Mouse (Mus musculus): ENCODE data around the gene Traf3.

Traf3 gene

GRCm38 (mm10) chr12:111245070-111245469 lies 78.9 kb downstream of the Traf3 start:
- in situ Hi-C loops (cut with MboI; ENCODE audit: unreplicated experiment in 2 of 2), result no loop called here

- in situ Hi-C loops (cut with MboI; ENCODE audit: unreplicated experiment in 2 of 2), result no loop called here
These were observed 80.8 kb downstream of the Traf3 start for GRCm38 (mm10) chr12:111246808-111247464.

DNA sequence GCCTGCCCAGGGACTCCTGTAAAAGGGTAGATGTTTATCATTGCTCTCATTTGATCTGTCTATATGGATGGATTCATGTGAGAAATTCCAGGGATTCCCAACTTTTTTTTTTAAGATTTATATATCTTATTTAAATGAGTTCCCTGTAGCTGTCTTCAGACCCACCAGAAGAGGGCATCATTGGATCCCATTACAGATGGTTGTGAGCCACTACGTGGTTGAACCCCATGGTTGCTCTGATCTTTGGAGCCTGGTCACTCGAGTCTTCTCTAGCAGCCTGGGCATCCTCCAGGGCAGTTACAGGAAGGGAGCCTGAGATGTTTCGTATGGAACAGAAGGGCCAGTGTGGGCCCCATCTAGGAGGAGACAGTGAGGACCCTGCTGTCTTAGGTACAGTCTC lies 82.9 kb downstream of the Traf3 start:
- in situ Hi-C loops (cut with MboI; ENCODE audit: unreplicated experiment in 2 of 2), result no loop called here

DNA sequence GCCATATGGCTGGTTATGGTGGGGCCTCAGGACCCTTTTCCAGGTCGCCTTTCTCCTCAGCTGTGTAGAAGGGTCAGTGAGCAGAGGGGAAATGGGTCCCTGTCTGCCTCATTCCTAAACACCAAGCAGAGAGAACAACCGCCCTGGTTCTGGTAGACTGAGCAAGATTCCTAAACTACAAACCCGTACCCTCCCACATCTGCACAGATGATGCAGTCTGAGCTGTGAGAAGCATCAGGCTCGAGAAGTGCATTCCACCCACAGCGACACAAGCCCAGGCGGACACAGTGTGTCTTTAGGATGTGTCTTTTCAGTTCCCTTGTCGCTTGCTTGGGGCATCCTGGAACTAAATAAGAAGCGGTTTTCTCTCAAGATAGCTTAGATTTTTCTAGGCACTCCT lies 83.9 kb downstream of the Traf3 start:
- in situ Hi-C loops (cut with MboI; ENCODE audit: unreplicated experiment in 2 of 2), result loop anchor here (25.0 kb wide), 1 partner anchor 163 kb away; no protein-coding TSS in a partner anchor

GRCm38 (mm10) chr12:111251227-111251626 lies 85.1 kb downstream of the Traf3 start:
- in situ Hi-C loops (cut with MboI; ENCODE audit: unreplicated experiment in 2 of 2), result loop anchor here (25.0 kb wide), 1 partner anchor 164 kb away; no protein-coding TSS in a partner anchor

DNA sequence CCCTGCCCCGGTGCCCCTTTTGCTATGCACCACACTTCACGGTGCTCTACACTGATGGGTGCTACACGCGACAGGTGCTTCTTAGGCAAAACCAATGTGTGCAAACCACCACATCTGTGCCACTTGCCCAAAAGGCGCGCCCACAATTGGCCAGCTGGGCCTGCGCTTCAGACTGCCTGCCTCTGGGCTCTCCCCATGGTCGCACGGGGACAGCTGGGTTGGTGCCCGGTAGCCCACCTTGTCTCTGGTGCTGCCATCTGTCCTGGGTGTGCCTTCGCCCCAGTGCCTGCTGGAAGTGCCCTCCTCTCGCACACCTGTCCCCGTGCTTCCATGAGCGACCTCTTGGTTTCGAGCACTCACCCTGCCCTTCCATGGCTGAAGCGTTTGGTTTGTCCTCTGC lies 97.5 kb downstream of the Traf3 start:
- in situ Hi-C loops (cut with MboI; ENCODE audit: unreplicated experiment in 2 of 2), result loop anchor here (25.0 kb wide), 1 partner anchor 176 kb away; no protein-coding TSS in a partner anchor

DNA sequence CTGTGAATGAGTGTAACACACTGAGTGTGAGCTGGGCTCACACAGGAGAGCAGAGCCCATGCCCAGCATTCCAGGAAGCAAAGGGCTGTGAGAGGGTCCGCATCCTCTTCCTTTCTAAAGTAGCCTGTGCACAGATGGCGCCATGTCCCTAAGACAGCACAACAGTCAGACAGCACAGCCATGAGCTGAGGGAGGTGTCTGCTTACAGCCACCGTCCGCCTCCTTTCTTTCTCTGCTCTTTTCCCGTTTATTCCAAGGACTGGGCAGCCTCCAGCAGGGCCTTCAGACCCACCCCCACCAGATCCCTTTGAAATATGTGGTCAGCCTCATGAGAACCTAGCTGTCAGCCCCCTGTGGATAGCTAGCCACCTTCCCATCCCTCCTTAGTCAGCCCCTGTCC lies 99.0 kb downstream of the Traf3 start:
- in situ Hi-C loops (cut with MboI; ENCODE audit: unreplicated experiment in 2 of 2), result loop anchor here (25.0 kb wide), 1 partner anchor 178 kb away; no protein-coding TSS in a partner anchor

DNA sequence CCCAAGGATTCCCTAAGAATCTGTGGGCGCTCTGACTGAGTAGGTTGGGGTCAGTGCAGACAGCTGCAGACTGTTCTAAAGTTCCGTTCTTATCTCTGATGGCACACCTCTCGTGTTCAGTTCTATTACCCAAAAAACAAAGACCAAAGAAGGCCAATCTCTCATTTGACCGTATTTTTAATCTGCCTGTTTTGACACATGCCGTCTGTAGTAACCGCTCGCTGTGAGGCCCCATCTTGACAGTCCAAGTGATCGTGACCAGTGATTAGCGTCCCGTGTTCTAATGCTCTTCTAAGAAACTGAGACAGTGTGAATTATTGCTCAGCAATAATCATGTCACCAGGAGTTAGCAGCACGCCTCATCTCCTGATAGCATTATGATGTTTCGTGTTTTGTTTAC lies 100.4 kb downstream of the Traf3 start:
- in situ Hi-C loops (cut with MboI; ENCODE audit: unreplicated experiment in 2 of 2), result loop anchor here (25.0 kb wide), 1 partner anchor 179 kb away; no protein-coding TSS in a partner anchor

GRCm38 (mm10) chr12:111267673-111268325 lies 101.6 kb downstream of the Traf3 start:
- in situ Hi-C loops (cut with MboI; ENCODE audit: unreplicated experiment in 2 of 2), result loop anchor here (25.0 kb wide), 1 partner anchor 180 kb away; no protein-coding TSS in a partner anchor

DNA sequence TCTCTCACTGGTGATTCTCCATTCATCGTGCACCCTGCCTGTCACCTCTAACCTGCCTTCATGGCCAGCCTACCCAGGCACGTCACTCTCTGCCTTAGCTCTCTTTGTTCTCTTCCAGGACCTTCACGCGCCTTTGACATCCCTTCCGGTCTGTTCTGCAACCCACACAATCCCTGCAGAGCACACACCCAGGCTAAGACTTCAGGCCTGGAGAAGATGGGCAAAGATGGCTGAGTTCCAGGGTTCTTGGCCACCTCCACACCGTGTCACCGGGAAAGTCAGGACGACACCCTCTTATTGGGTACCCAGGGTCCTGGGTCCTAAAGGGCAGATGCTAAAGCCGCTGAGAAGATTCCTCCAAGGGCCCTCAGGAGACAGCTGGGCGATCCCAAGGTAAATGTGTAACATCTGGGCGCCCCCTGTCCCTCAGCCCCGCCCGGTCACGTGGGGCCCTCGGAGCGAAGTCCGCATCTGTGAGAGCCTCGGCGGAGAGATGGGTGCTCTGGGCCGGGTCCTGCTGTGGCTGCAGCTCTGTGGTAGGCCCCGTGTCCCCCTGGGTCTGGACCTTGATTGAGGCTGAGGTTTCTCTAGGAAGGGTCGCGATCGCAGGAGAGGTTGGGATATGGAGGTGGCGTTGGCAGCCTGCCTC lies 104.6 kb downstream of the Traf3 start, which contains the start of gene Amn:
Amn (plus strand) TSS at position 467 of the 649 bp plus-strand sequence.
- in situ Hi-C loops (cut with MboI; ENCODE audit: unreplicated experiment in 2 of 2), result loop anchor here (10.0 to 25.0 kb wide), 2 partner anchors 144 to 183 kb away; partner anchors contain the start of gene Exoc3l4 (in 1 of the 2)

GRCm38 (mm10) chr12:111271406-111271805 lies 105.2 kb downstream of the Traf3 start:
- in situ Hi-C loops (cut with MboI; ENCODE audit: unreplicated experiment in 2 of 2), result loop anchor here (10.0 to 25.0 kb wide), 2 partner anchors 143 to 184 kb away; partner anchors contain the start of gene Exoc3l4 (in 1 of the 2)

DNA sequence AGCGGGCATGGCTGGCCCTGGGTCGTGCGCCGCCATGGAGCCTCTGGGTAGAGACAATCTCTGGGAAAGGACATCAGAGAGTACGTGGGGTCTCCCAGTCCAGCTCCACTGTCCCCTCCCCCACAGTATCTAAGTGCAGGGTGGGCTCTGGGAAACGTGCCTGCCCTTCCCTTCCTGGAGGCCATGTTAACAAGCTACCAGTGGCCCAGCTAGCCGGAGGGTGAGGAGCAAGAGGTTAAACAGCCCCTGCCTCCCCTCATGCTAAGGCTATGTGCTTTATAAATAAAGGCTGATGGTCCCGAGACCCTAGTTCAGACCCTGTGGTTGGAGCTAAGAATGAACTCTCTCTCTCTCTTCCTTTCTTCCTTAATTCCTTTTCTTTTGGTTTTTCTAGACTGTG lies 105.8 kb downstream of the Traf3 start:
- in situ Hi-C loops (cut with MboI; ENCODE audit: unreplicated experiment in 2 of 2), result loop anchor here (10.0 to 25.0 kb wide), 2 partner anchors 143 to 185 kb away; partner anchors contain the start of gene Exoc3l4 (in 1 of the 2)

DNA sequence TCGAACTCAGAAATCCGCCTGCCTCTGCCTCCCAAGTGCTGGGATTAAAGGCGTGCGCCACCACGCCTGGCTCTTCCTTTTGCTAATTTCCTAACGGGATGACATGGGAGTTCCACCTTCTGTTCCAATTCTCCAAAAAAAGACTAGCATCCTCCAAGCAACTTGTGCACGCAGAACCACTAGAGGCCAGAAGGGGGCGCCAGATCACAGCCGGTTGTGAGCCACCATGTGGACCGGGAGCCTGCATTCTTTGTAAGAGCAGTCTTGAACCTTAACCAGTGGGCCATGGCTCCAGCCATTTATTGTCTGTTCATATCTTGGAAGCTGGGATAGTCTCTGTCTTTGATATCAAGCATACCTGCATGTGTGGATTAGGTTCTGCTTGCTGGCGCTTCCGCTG lies 106.2 kb downstream of the Traf3 start:
- in situ Hi-C loops (cut with MboI; ENCODE audit: unreplicated experiment in 2 of 2), result loop anchor here (10.0 to 25.0 kb wide), 2 partner anchors 142 to 185 kb away; partner anchors contain the start of gene Exoc3l4 (in 1 of the 2)

- in situ Hi-C loops (cut with MboI; ENCODE audit: unreplicated experiment in 2 of 2), result loop anchor here (10.0 to 25.0 kb wide), 2 partner anchors 141 to 187 kb away; partner anchors contain the start of gene Exoc3l4 (in 1 of the 2)
These were observed 107.8 kb downstream of the Traf3 start for GRCm38 (mm10) chr12:111274006-111274405.

GRCm38 (mm10) chr12:111274447-111275149 lies 108.4 kb downstream of the Traf3 start:
- in situ Hi-C loops (cut with MboI; ENCODE audit: unreplicated experiment in 2 of 2), result loop anchor here (10.0 to 25.0 kb wide), 3 partner anchors 140 to 862 kb away; partner anchors contain the start of gene Exoc3l4 (in 1 of the 2)

GRCm38 (mm10) chr12:111275150-111275841 lies 109.1 kb downstream of the Traf3 start:
- in situ Hi-C loops (cut with MboI; ENCODE audit: unreplicated experiment in 2 of 2), result loop anchor here (10.0 to 25.0 kb wide), 2 partner anchors 140 to 863 kb away; partner anchors contain the start of gene Exoc3l4 (in 1 of the 2)

DNA sequence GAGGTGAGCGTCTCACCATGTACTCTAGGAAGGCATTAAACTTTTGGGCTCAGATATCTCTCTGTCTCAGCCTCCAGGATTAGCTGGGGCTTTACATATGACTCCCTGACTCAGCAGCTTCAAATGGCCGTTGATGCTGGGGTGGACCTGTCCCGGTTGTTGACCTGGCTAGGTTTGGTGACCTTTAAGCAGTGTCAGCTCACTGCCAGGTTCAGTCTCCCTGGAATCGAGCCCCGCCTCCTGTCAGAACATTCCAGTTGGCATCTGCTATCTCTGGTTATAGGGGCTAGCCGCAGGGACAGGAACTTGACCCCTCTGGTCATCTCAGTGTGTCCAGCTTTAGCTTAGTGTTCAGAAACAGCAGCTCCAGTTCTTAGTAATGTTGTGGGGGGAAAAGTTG lies 110.2 kb downstream of the Traf3 start:
- in situ Hi-C loops (cut with MboI; ENCODE audit: unreplicated experiment in 2 of 2), result loop anchor here (10.0 to 25.0 kb wide), 2 partner anchors 138 to 864 kb away; partner anchors contain the start of gene Exoc3l4 (in 1 of the 2)

GRCm38 (mm10) chr12:111283573-111283972 lies 117.4 kb downstream of the Traf3 start:
- in situ Hi-C loops (cut with MboI; ENCODE audit: unreplicated experiment in 2 of 2), result loop anchor here in 1 of 2 experiments (25.0 kb wide), 1 partner anchor 871 kb away; no protein-coding TSS in a partner anchor

- in situ Hi-C loops (cut with MboI; ENCODE audit: unreplicated experiment in 2 of 2), result loop anchor here in 1 of 2 experiments (25.0 kb wide), 1 partner anchor 872 kb away; no protein-coding TSS in a partner anchor
These were observed 118.4 kb downstream of the Traf3 start for GRCm38 (mm10) chr12:111284532-111284931.
